Mouse (Mus musculus) thymus, adult 18-20 months (tissue): ENCODE results near the gene Brd3.
"Not testable (repeated sequence)": the region's sequence is repeated elsewhere in the genome, so short reads cannot be mapped to it uniquely, and the experiment has no call there.

Experiments
- DNase-seq, 2 experiments: peaks; one replicate each; pipeline ENCODE4 v3.0.0; 2022; ENCODE audit warnings: mixed read lengths in 2 of 2

Brd3 gene

GRCm38 (mm10) chr2:27506658-27507057 lies 804 bp downstream of the Brd3 start:
- not testable (repeated sequence) for DNase-seq

- DNase-seq: no peak
Measured at GRCm38 (mm10) chr2:27505539-27505938, 1.9 kb downstream of the Brd3 start.

GRCm38 (mm10) chr2:27504113-27504885 lies 3.2 kb downstream of the Brd3 start:
- no peak for DNase-seq

- no peak for DNase-seq
Measured at GRCm38 (mm10) chr2:27496391-27497028, 11.0 kb downstream of the Brd3 start.

- no peak for DNase-seq
Measured at GRCm38 (mm10) chr2:27493971-27494370, 13.5 kb downstream of the Brd3 start.

GRCm38 (mm10) chr2:27490939-27491338 lies 16.5 kb downstream of the Brd3 start:
- DNase-seq: no peak

GRCm38 (mm10) chr2:27488362-27488761 lies 19.1 kb downstream of the Brd3 start:
- DNase-seq: no peak

- DNase-seq: no peak
Measured at GRCm38 (mm10) chr2:27487336-27488049, 20.0 kb downstream of the Brd3 start.

GRCm38 (mm10) chr2:27486725-27487124 lies 20.7 kb downstream of the Brd3 start:
- DNase-seq: no peak

- no peak for DNase-seq
Measured at GRCm38 (mm10) chr2:27482265-27482861, 25.1 kb downstream of the Brd3 start.

- DNase-seq: no peak
Measured at GRCm38 (mm10) chr2:27480367-27480766, 27.1 kb downstream of the Brd3 start.

GRCm38 (mm10) chr2:27479821-27480220 lies 27.6 kb downstream of the Brd3 start:
- DNase-seq: no peak

- no peak for DNase-seq
Measured at GRCm38 (mm10) chr2:27476303-27477192, 30.9 kb downstream of the Brd3 start.

- DNase-seq: peak; percentile 84 to 86
Measured at GRCm38 (mm10) chr2:27475495-27476302, 31.8 kb downstream of the Brd3 start.

GRCm38 (mm10) chr2:27474621-27475484 lies 32.6 kb downstream of the Brd3 start:
- DNase-seq: peak; percentile 21 to 28

- no peak for DNase-seq
Measured at GRCm38 (mm10) chr2:27473911-27474310, 33.6 kb downstream of the Brd3 start.

- DNase-seq: peak in 1 of 2 experiments; percentile 26
Measured at GRCm38 (mm10) chr2:27473061-27473765, 34.2 kb downstream of the Brd3 start.

- no peak for DNase-seq
Measured at GRCm38 (mm10) chr2:27471170-27471584, 36.3 kb downstream of the Brd3 start.

GRCm38 (mm10) chr2:27470535-27470934 lies 36.9 kb downstream of the Brd3 start:
- no peak for DNase-seq

- no peak for DNase-seq
Measured at GRCm38 (mm10) chr2:27469991-27470355, 37.5 kb downstream of the Brd3 start.
